Mouse (Mus musculus): ENCODE data around the gene Celsr1. TPM values are rescaled to one million over a fixed set of nuclear protein-coding genes. Genes with fewer than 3 reads are reported as not detected.

Celsr1 gene
- polyA plus RNA-seq, 1 experiment from 2014 or later, result 0.01 TPM

DNA sequence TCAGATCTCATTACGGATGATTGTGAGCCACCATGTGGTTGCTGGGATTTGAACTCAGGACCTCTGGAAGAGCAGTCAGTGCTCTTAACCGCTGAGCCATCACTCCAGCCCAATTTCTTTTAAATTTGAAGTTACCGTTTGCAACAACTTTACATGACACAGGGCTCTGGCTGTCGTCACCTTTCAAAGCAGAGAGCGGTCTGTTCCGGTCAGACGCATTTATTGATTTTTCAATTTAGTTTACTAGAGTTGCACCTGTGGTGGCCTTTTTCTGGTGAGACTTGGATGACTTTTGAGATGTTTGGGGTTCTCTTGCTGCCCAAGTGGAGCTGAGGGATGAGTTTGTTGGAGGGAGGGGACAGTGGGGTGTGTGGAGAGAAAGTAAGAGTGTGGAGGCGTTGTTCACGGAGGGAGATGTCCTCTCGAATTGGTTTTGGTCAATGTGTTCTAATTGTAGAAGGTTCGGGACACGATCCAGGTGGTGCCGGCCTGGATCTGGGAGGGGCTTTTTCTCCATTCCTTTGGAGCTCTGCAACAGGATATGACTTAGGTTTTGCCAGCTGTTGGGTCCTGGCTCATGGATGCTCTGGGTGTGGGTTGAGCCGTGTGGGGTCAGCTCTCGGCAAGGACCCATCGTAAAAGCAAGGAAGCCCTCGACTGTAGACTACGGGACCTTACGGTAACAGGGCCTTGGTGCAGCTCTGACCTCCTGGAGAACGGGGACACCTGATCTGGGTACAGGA is 41.9 kb upstream of the Celsr1 start:
- Histone ChIP-seq H3K4me1 (replicated peaks) (peaks cover 35% of the 10 kb centered on the region), H3K4me2 (no peak overlapping the region), H3K36me3 (replicated peaks) (no peaks in the 10 kb centered on the region), H3K27me3 (no peaks in the 10 kb centered on the region), H3K4me3 (replicated peaks) (no peak overlapping the region), H3K9me3 (replicated peaks) (no peaks in the 10 kb centered on the region), H3K27ac (replicated peaks) (no peak overlapping the region), H3K9ac (no peak overlapping the region)
- no peak for ATAC-seq (ENCODE audit: insufficient read depth)
- WGBS (ENCODE audit: insufficient replicate concordance), result 85% methylated on average over 20 of the region's 20 CpGs

DNA sequence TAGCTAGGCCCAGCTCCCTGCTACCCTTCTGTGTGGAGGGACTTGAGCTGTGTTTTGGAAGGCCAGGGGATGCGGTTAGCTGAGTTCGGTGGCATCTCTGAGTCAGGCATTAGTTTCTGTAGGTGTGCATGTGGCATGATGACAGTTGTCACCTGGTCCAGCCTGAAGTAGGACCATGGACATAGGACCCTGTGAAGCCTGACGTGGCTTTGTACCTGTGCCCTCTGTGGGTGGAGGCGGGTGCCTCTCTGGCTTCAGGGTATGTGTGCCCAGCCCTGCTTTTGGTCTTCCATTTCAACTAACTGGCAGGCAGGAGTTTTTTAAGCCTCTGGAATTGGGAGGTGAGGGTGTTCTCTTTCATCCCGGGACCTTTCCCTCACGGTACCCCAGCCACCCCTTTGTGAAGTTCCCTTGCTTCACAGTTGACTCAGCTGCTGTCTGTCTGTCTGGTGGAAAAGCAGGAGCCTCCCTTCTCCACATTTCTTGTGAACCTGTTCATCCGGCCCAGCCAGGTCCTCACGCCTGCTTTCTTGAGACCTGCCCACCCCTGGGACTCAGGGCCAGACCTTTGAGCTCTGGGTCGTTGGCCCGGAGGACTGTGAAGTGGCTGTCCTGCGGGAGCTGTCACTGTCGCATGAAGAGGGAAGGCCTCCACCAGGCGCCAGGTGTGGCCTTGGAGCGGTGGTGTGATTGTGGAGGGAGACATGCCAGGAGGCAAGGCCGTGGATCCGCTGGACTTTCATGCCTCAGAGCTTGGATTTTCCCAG is 40.8 kb upstream of the Celsr1 start:
- 83% methylated on average over 16 of the region's 16 CpGs for WGBS (ENCODE audit: insufficient replicate concordance)
- H3K27me3 ChIP-seq, result no peaks in the 10 kb centered on the region
- H3K36me3 ChIP-seq (replicated peaks), result no peaks in the 10 kb centered on the region
- H3K4me2 ChIP-seq, result no peak overlapping the region
- H3K9me3 ChIP-seq (replicated peaks), result no peaks in the 10 kb centered on the region
- peaks cover 43% of the 10 kb centered on the region for H3K4me1 ChIP-seq (replicated peaks)
- H3K27ac ChIP-seq (replicated peaks), result no peak overlapping the region
- ATAC-seq (ENCODE audit: insufficient read depth), result no peak
- no peak overlapping the region for H3K4me3 ChIP-seq (replicated peaks)
- no peak overlapping the region for H3K9ac ChIP-seq

DNA sequence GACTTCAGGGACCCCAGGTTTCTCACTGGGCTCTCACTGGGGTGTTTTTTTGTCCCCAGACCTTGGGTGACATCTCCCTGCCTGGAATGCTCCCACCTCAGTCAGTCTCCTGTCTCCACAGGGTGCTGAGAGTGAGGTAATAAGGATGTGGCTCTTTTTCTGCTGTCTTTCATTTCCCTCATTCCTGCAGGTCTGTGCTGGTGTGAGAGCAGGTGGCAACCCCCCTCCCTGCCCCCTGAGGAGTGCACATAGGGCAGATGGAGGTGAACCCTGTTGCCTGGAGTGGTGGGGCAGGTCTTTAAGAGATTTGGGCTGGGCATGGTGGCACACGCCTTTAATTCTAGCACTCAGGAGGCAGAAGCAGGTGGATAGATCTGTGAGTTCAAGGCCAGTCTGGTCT is 37.6 kb upstream of the Celsr1 start:
- peaks cover 60% of the 10 kb centered on the region for H3K4me1 ChIP-seq (replicated peaks)
- ATAC-seq (ENCODE audit: insufficient read depth), result no peak
- no peak overlapping the region for H3K27ac ChIP-seq (replicated peaks)

DNA sequence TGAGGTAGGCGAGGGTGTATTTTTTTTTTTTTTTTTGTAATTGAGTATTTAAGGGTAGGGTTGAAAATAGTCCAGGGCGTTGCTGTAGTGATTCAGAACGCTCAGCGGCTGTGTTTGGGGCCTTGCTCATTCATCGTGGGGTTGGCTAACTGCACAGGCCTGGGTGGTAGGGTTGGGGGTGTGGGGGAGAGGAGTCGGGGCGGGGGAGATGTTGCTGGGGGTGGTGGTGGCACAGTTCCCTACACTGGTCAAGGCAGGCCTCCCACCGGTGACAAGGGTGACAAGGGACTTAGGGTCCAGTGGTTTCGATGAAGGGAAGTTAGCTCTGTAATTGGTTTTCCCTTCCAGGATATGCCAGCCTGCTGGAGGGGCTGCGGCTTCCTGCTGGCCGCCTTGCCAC is 36.8 kb upstream of the Celsr1 start:
- Histone ChIP-seq H3K4me1 (replicated peaks) (peaks cover 59% of the 10 kb centered on the region), H3K36me3 (replicated peaks) (0 out of 2 replicates have a peak, but pooled peaks cover 5% of the 10 kb centered on the region), H3K9ac (no peak overlapping the region), H3K27ac (replicated peaks) (no peak overlapping the region), H3K4me3 (replicated peaks) (no peak overlapping the region), H3K27me3 (no peaks in the 10 kb centered on the region), H3K4me2 (peak overlapping the region; percentile 18), H3K9me3 (replicated peaks) (no peaks in the 10 kb centered on the region)
- 26% methylated on average over 11 of the region's 11 CpGs for WGBS (ENCODE audit: insufficient replicate concordance)
- no peak for ATAC-seq (ENCODE audit: insufficient read depth)

More for the DNA sequence above, 37.6 kb upstream of the Celsr1 start:
- no peaks in the 10 kb centered on the region for H3K36me3 ChIP-seq (replicated peaks)
- H3K9ac ChIP-seq, result no peak overlapping the region
- H3K27me3 ChIP-seq, result no peaks in the 10 kb centered on the region
- WGBS (ENCODE audit: insufficient replicate concordance), result 65% methylated on average over 1 of the region's 1 CpGs
- no peak overlapping the region for H3K4me3 ChIP-seq (replicated peaks)
- H3K9me3 ChIP-seq (replicated peaks), result no peaks in the 10 kb centered on the region
- H3K4me2 ChIP-seq, result 0 out of 2 replicates have a peak overlapping the region, but pooled peaks have one; percentile 18

DNA sequence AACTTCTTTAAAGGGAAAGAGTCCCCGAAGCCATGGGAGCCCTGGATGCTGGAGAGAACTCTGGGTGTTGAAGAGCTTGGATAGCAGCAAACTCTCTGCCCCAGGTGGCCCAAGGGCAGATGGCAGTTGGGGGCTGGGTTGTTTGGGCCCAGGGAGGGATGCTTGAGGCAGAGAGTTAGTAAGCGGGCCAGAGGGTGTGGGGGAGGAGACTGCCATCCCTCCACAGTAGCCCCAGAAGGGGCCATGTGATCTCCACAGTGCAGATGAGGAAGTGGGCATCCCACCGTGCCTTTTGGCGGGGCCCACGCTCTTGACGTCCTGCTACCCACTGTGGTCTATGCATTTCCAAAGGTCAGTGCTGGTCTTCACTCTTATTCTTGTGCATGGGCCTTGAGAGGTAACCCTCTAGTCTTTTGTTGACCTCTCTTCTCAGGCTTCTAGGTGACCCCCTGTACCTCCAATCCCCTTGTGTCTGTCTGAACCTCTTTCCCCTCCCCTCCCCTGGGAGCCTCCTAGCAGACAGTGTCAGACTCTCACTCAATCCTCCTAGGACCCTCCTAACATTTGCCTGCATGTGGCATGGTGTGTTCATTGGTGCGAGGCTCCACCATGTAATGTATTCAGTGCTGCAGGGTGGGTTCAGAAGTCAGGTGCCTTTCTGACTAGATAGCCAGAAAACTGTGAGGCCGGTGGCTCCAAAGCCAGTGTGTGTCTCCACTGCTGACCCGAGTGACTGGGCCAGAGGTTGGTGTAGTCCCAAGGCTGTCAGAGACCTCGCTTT is 35.6 kb upstream of the Celsr1 start:
- no peak overlapping the region for H3K9ac ChIP-seq
- H3K36me3 ChIP-seq (replicated peaks), result 0 out of 2 replicates have a peak, but pooled peaks cover 5% of the 10 kb centered on the region
- peaks cover 70% of the 10 kb centered on the region for H3K4me1 ChIP-seq (replicated peaks)
- H3K27me3 ChIP-seq, result no peaks in the 10 kb centered on the region
- WGBS (ENCODE audit: insufficient replicate concordance), result 55% methylated on average over 10 of the region's 10 CpGs
- no peak overlapping the region for H3K4me3 ChIP-seq (replicated peaks)
- H3K9me3 ChIP-seq (replicated peaks), result no peaks in the 10 kb centered on the region
- H3K4me2 ChIP-seq, result no peak overlapping the region
- no peak for ATAC-seq (ENCODE audit: insufficient read depth)
- H3K27ac ChIP-seq (replicated peaks), result peak overlapping the region; percentile 19; the same call in 1 of the 2 replicates

DNA sequence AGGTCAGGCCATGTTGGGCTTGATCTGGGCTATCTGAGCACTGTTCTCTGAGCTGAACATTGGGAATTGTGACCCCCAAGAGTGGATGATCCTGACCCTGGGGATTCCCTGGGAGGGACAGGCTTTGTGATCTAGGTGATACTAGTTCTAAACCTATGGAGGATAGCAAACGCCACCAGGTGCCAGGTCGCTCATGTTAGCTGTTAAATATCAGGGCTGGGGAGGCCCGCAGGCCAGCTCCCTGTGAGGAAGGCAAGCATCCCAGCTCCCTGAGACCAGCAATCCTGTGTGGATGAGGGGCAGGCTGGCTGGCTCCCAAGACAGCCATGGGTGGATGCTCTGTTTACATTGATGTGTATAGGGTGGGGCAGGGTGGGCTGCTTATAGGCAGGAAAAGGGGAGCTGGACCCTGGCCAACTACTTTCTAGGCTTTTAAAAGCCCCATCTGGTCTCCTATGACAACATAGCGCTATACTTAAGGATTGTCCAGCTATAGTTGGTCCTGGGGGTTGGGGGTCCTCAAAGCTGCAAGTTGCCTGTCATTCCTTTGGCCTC is 34.4 kb upstream of the Celsr1 start:
- Histone ChIP-seq H3K27ac (replicated peaks) (peak overlapping the region; percentile 62; the same call in 1 of the 2 replicates), H3K4me1 (replicated peaks) (peaks cover 82% of the 10 kb centered on the region), H3K27me3 (no peaks in the 10 kb centered on the region), H3K9me3 (replicated peaks) (no peaks in the 10 kb centered on the region), H3K4me3 (replicated peaks) (no peak overlapping the region), H3K9ac (no peak overlapping the region), H3K4me2 (no peak overlapping the region), H3K36me3 (replicated peaks) (0 out of 2 replicates have a peak, but pooled peaks cover 5% of the 10 kb centered on the region)
- no peak for ATAC-seq (ENCODE audit: insufficient read depth)
- WGBS (ENCODE audit: insufficient replicate concordance), result 89% methylated on average over 4 of the region's 4 CpGs

DNA sequence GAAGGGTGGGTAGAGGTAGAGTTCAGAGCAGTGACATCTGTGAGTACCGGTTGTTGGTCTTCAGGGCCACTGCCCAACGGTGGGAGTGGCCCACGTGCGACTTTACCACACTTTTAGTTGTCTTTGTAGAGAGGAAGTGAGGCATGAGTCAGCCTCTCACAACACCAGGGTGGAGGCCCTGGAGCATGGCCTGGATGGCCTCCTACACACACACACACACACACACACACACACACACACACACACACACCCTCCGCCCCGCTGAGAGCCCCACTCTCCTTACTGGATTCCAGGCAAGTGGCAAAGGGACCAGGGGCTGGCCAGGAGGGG is 34.0 kb upstream of the Celsr1 start:
- Histone ChIP-seq H3K27me3 (no peaks in the 10 kb centered on the region), H3K4me2 (no peak overlapping the region), H3K4me3 (replicated peaks) (no peak overlapping the region), H3K4me1 (replicated peaks) (peaks cover 87% of the 10 kb centered on the region), H3K9ac (no peak overlapping the region), H3K36me3 (replicated peaks) (0 out of 2 replicates have a peak, but pooled peaks cover 5% of the 10 kb centered on the region), H3K27ac (replicated peaks) (peak overlapping the region; percentile 62; the same call in 1 of the 2 replicates), H3K9me3 (replicated peaks) (no peaks in the 10 kb centered on the region)
- 10% methylated on average over 6 of the region's 6 CpGs for WGBS (ENCODE audit: insufficient replicate concordance)
- no peak for ATAC-seq (ENCODE audit: insufficient read depth)

DNA sequence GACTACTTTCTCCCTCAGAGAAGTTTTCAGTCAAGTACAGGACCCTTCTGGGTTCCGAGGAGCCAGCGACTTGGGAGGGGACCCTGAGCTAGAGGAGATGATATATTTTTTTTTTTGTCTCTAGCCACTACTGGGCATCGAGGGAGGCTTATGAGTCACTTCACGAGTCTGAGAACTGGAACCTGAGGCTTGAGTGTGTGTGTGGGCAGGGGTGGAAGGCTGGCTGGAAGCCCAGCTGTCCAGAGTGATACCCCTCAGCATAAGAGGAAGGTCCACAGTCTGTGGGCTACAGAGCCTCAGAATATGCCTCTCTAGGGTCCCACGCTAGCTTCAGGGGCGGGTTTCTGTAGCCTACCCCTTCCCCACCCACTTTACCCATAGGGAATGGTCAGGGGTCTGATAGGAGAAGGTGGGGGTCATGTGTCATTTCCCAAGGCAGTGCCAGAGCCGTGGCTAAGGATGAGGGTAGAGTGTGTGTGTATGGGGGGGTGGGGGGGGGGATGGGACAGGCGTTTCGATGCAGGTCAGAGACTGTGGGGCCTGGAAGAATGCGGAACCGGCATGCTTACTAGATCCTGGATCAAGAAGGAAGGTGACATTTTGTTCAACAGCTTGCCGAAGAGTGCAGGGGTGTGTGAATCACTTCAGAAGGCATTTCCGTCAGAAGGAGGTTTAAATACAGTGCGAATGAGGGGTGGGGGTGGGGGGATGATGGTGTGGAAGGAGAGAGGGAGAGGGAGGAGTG is 33.4 kb upstream of the Celsr1 start:
- Histone ChIP-seq H3K9ac (no peak overlapping the region), H3K36me3 (replicated peaks) (0 out of 2 replicates have a peak, but pooled peaks cover 5% of the 10 kb centered on the region), H3K4me2 (0 out of 2 replicates have a peak overlapping the region, but pooled peaks have one; percentile 16), H3K27ac (replicated peaks) (peak overlapping the region; percentile 39; the same call in 1 of the 2 replicates), H3K4me3 (replicated peaks) (no peak overlapping the region), H3K9me3 (replicated peaks) (no peaks in the 10 kb centered on the region), H3K4me1 (replicated peaks) (peaks cover 92% of the 10 kb centered on the region), H3K27me3 (no peaks in the 10 kb centered on the region)
- WGBS (ENCODE audit: insufficient replicate concordance), result 38% methylated on average over 14 of the region's 14 CpGs
- ATAC-seq (ENCODE audit: insufficient read depth), result no peak

DNA sequence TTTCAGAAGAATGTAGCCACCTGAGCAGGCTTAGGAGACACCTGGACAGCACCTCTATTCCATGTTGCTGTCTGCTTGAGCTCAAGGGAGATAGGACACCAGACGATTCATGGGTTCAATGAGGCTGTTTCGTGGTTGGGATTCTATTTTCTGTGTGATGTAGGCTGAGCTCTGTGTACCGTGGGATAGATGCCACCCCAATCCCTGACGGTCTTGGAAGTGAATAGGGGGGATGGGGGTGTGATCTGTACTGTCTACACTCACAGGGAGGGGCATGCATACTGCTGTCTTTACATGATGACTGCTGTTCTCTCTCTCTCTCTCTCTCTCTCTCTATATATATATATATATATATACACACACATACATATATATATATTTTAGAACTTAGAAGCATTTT is 31.8 kb upstream of the Celsr1 start:
- Histone ChIP-seq H3K36me3 (replicated peaks) (0 out of 2 replicates have a peak, but pooled peaks cover 5% of the 10 kb centered on the region), H3K9ac (0 out of 2 replicates have a peak overlapping the region, but pooled peaks have one; percentile 13), H3K4me1 (replicated peaks) (peaks cover 98% of the 10 kb centered on the region), H3K27ac (replicated peaks) (peak overlapping the region; percentile 81), H3K4me3 (replicated peaks) (peak overlapping the region; percentile 6), H3K27me3 (no peaks in the 10 kb centered on the region), H3K9me3 (replicated peaks) (no peaks in the 10 kb centered on the region), H3K4me2 (peak overlapping the region; percentile 47)
- ATAC-seq (ENCODE audit: insufficient read depth), result no peak
- 51% methylated on average over 4 of the region's 4 CpGs for WGBS (ENCODE audit: insufficient replicate concordance)

DNA sequence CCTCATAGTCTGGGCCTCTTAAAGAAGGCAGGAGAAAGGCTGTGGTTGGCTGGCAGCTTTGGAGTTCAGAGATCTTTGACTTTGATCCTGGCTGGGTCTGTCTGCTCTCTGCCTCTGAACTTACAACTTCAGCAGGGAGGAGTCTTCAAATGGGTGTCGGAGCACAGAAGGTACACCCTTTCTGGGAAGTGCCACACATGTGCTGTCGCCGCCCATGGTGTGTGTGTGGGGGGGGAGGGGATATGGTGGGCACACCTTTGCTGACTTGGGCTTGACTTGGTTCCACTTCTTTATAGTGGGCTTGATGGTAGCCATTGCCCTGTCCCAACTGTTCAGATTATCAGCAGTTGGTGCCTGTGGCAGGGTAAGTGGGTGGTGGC is 31.3 kb upstream of the Celsr1 start:
- WGBS (ENCODE audit: insufficient replicate concordance), result 31% methylated on average over 3 of the region's 3 CpGs
- H3K9me3 ChIP-seq (replicated peaks), result no peaks in the 10 kb centered on the region
- H3K9ac ChIP-seq, result peak overlapping the region; percentile 28; the same call in 1 of the 2 replicates
- H3K36me3 ChIP-seq (replicated peaks), result 0 out of 2 replicates have a peak, but pooled peaks cover 5% of the 10 kb centered on the region
- peak overlapping the region; percentile 81 for H3K27ac ChIP-seq (replicated peaks)
- peaks cover 98% of the 10 kb centered on the region for H3K4me1 ChIP-seq (replicated peaks)
- peak overlapping the region; percentile 6 for H3K4me3 ChIP-seq (replicated peaks)
- no peaks in the 10 kb centered on the region for H3K27me3 ChIP-seq
- peak; percentile 78 for ATAC-seq (ENCODE audit: insufficient read depth)
- peak overlapping the region; percentile 47 for H3K4me2 ChIP-seq
